Mouse (Mus musculus): ENCODE measurements at regions not wholly inside any gene's neighbourhood (a gene's known extent, or its start where the extent isn't known, plus 50 kb on each side); places are given as distances from the start of the nearest gene placed in this dataset.

- TF ChIP-seq TAL1 (IDR thresholded peaks at IDR 0.05; ENCODE audit: low read length) (no peak), GATA1 (IDR thresholded peaks at IDR 0.05; ENCODE audit: low read length) (peak; percentile 34; the same call in 1 of the 2 replicates)
Measured at GRCm38 (mm10) chr16:76082465-76082864, 60.4 kb upstream of the Samsn1 start.

Measured in erythroblast, embryonic 14.5 days (primary cell).